ENCODE assay signal across 13 mouse cellular contexts in genomic region chr16:29884899-29885298, GRCm38 (mm10).
A peak's percentile ranks its signal among the peaks of the same experiment; 100 is the strongest.
DNase-seq lines count a peak whose midpoint lies in the region; TF ChIP-seq lines count a peak whose summit lies in the region.
"Had no signal": no experiment of that assay in that cellular context is flagged by ENCODE, and none has a peak within 500 bp of the region (broad histone marks: within the 10 kb centered on the region; RNA-seq: fewer than 3 reads in every experiment).

No protein-coding gene starts in this region.

- H3K4me2 ChIP-seq in myocyte (ENCODE audit: low read depth) = peak overlapping the region; percentile 42
- H3K4me2 ChIP-seq: embryonic facial prominence, embryonic 13.5 days; limb, embryonic 15.5 days; midbrain, embryonic 15.5 days had no signal

- no peaks in the 10 kb centered on the region for H3K79me2 ChIP-seq in myocyte (ENCODE audit: control insufficient read depth, insufficient read depth)

- H3K4me3 ChIP-seq in myocyte = no peak overlapping the region
- H3K4me3 ChIP-seq: embryonic facial prominence, embryonic 13.5 days; limb, embryonic 15.5 days; midbrain, embryonic 15.5 days had no signal

- H3K36me3 ChIP-seq in myocyte (ENCODE audit: control insufficient read depth, insufficient read depth) = no peaks in the 10 kb centered on the region
- H3K36me3 ChIP-seq: embryonic facial prominence, embryonic 13.5 days; G1E; limb, embryonic 15.5 days; midbrain, embryonic 15.5 days had no signal

- intact Hi-C loops in left cerebral cortex, postnatal 4 days (cut with DNase I) = no loop called here

- peak; percentile 46 to 60 for DNase-seq in cerebellum, postnatal 10 days
- DNase-seq in cerebellum, adult 8-10 months = no peak
- peak; percentile 36 to 41 for DNase-seq in left cerebral cortex, adult 18-20 months (ENCODE audit: low spot score in 2 of 2)
- no peak for DNase-seq in left cerebral cortex, postnatal 4 days
- peak; percentile 52 for DNase-seq in heart, adult 8-10 months (ENCODE audit: low spot score)
- DNase-seq in neural tube, embryonic 10.5 days (ENCODE audit: extremely low spot score, low spot score) = no peak
- DNase-seq in embryo, embryonic 10 days (ENCODE audit: low spot score) = no peak
- DNase-seq: lung, postnatal 14 days had no signal

- no peak overlapping the region for H3ac ChIP-seq in myocyte (ENCODE audit: control insufficient read depth, insufficient read length)

- TF ChIP-seq POLR2A in myocyte (IDR thresholded peaks at IDR 0.05; ENCODE audit: insufficient read length, low read depth) = no peak

- H3K27me3 ChIP-seq in myocyte (ENCODE audit: control insufficient read depth, insufficient read depth, insufficient read length) = no peaks in the 10 kb centered on the region
- H3K27me3 ChIP-seq: embryonic facial prominence, embryonic 13.5 days; limb, embryonic 15.5 days had no signal

TF ChIP-seq in myocyte, 11 proteins besides CTCF, POLR2A, EP300 and RAD21:
- no peak for TF ChIP-seq MAX (IDR thresholded peaks at IDR 0.05; ENCODE audit: low read depth)
- TF ChIP-seq POLR2AphosphoS2 (IDR thresholded peaks at IDR 0.05; ENCODE audit: insufficient read length, low read depth) = no peak
- no peak for TF ChIP-seq CEBPB (IDR thresholded peaks at IDR 0.05; ENCODE audit: insufficient read depth, poor library complexity, severe bottlenecking)
- no peak for TF ChIP-seq MYOG (IDR thresholded peaks at IDR 0.05; ENCODE audit: control insufficient read depth in 1 of 3, insufficient read depth in 1 of 3, insufficient read length in 2 of 3, low read depth in 2 of 3)
- no peak for TF ChIP-seq E2F4 (IDR thresholded peaks at IDR 0.05; ENCODE audit: insufficient read depth)
- TF ChIP-seq SRF (IDR thresholded peaks at IDR 0.05; ENCODE audit: control insufficient read depth, insufficient read length, low read depth) = no peak
- TF ChIP-seq USF1 (IDR thresholded peaks at IDR 0.05; ENCODE audit: low read depth) = no peak
- TF ChIP-seq TCF12 (IDR thresholded peaks at IDR 0.05; ENCODE audit: insufficient read depth, poor library complexity, severe bottlenecking) = no peak
- no peak for TF ChIP-seq TCF3 (IDR thresholded peaks at IDR 0.05; ENCODE audit: insufficient read length, low read depth)
- TF ChIP-seq MYOD1 (IDR thresholded peaks at IDR 0.05; ENCODE audit: control insufficient read depth in 1 of 3, insufficient read length in 2 of 3, low read depth in 2 of 3) = no peak
TF ChIP-seq in myocyte: peak in this region for 0.

Comparison
In these comparisons a context has a peak if more than half of its experiments do, and no peak if none do; other contexts are left out.
1. DNase-seq: peak in cerebellum, postnatal 10 days (2 of 2), left cerebral cortex, adult 18-20 months (2 of 2) and heart, adult 8-10 months (single experiment); none in cerebellum, adult 8-10 months (single experiment), left cerebral cortex, postnatal 4 days (single experiment), neural tube, embryonic 10.5 days (single experiment) and embryo, embryonic 10 days (single experiment).